Mouse (Mus musculus) ZHBTc4 (cell line): ENCODE data around the gene Ldb3.
A peak's percentile ranks its signal among the peaks of the same experiment; 100 is the strongest.

Experiments used
- DNase-seq: peaks from one replicate; pipeline ENCODE4 v3.0.0-alpha.2; 2011; ENCODE audit warnings: low read depth, low spot score

Ldb3 gene

GRCm38 (mm10) chr14:34590743-34591675 is 2.5 kb upstream of the Ldb3 start:
- DNase-seq = peak; percentile 88

GRCm38 (mm10) chr14:34590017-34590570 is 1.6 kb upstream of the Ldb3 start:
- no peak for DNase-seq

GRCm38 (mm10) chr14:34589185-34589713 is 767 bp upstream of the Ldb3 start:
- DNase-seq = no peak

- no peak for DNase-seq
Observed at GRCm38 (mm10) chr14:34588005-34588404, 477 bp downstream of the Ldb3 start.

GRCm38 (mm10) chr14:34586871-34587270 is 1.6 kb downstream of the Ldb3 start:
- no peak for DNase-seq

GRCm38 (mm10) chr14:34585358-34586105 is 3.0 kb downstream of the Ldb3 start:
- DNase-seq = no peak

GRCm38 (mm10) chr14:34582740-34583427 is 5.6 kb downstream of the Ldb3 start:
- no peak for DNase-seq

- no peak for DNase-seq
Observed at GRCm38 (mm10) chr14:34576858-34577257, 11.6 kb downstream of the Ldb3 start.

- DNase-seq = no peak
Observed at GRCm38 (mm10) chr14:34574068-34574467, 14.4 kb downstream of the Ldb3 start.

GRCm38 (mm10) chr14:34573348-34573913 is 15.1 kb downstream of the Ldb3 start:
- DNase-seq = peak; percentile 30

- no peak for DNase-seq
Observed at GRCm38 (mm10) chr14:34571610-34572387, 16.7 kb downstream of the Ldb3 start.

GRCm38 (mm10) chr14:34570903-34571302 is 17.6 kb downstream of the Ldb3 start:
- no peak for DNase-seq

- peak; percentile 88 for DNase-seq
Observed at GRCm38 (mm10) chr14:34570294-34570693, 18.2 kb downstream of the Ldb3 start.

- DNase-seq = peak; percentile 32
Observed at GRCm38 (mm10) chr14:34569534-34570194, 18.8 kb downstream of the Ldb3 start.

- no peak for DNase-seq
Observed at GRCm38 (mm10) chr14:34568626-34569025, 19.9 kb downstream of the Ldb3 start.

GRCm38 (mm10) chr14:34567697-34568096 is 20.8 kb downstream of the Ldb3 start:
- no peak for DNase-seq

- no peak for DNase-seq
Observed at GRCm38 (mm10) chr14:34566530-34566929, 22.0 kb downstream of the Ldb3 start.

- no peak for DNase-seq
Observed at GRCm38 (mm10) chr14:34565711-34566110, 22.8 kb downstream of the Ldb3 start.

GRCm38 (mm10) chr14:34564646-34565045 is 23.8 kb downstream of the Ldb3 start:
- DNase-seq = no peak

GRCm38 (mm10) chr14:34562393-34562792 is 26.1 kb downstream of the Ldb3 start:
- peak; percentile 78 for DNase-seq
